Mouse (Mus musculus): ENCODE measurements around the gene Tcf19. TPM values are rescaled to one million over a fixed set of nuclear protein-coding genes. Genes with fewer than 3 reads are reported as not detected.
A peak's percentile ranks its signal among the peaks of the same experiment; 100 is the strongest.

The Tcf19 gene
- 1 to 10 TPM; 4.3 to 5.8 TPM for total RNA-seq (2021)

- peak; percentile 93 to 95 for DNase-seq
Measured at GRCm38 (mm10) chr17:35516652-35517500, at the start of gene Tcf19, which contains the start of gene Cchcr1. Tcf19 (minus strand) TSS chr17:35516824. Cchcr1 (plus strand) TSS chr17:35517100.

GRCm38 (mm10) chr17:35558216-35558615, 41.6 kb upstream of the Tcf19 start:
- DNase-seq: no peak

- no peak for DNase-seq
Measured at GRCm38 (mm10) chr17:35557351-35557750, 40.7 kb upstream of the Tcf19 start.

GRCm38 (mm10) chr17:35556812-35557211, 40.2 kb upstream of the Tcf19 start:
- peak in 1 of 2 experiments; percentile 25 for DNase-seq

- no peak for DNase-seq
Measured at GRCm38 (mm10) chr17:35556186-35556765, 39.7 kb upstream of the Tcf19 start.

- DNase-seq: no peak
Measured at GRCm38 (mm10) chr17:35554761-35555397, 38.3 kb upstream of the Tcf19 start.

- DNase-seq: no peak
Measured at GRCm38 (mm10) chr17:35554321-35554720, 37.7 kb upstream of the Tcf19 start.

GRCm38 (mm10) chr17:35551881-35552414, 35.3 kb upstream of the Tcf19 start, which contains the start of gene Cdsn:
Cdsn (plus strand) TSS chr17:35552128.
- DNase-seq: no peak

- no peak for DNase-seq
Measured at GRCm38 (mm10) chr17:35550871-35551270, 34.2 kb upstream of the Tcf19 start.

GRCm38 (mm10) chr17:35550143-35550494, 33.5 kb upstream of the Tcf19 start:
- no peak for DNase-seq

GRCm38 (mm10) chr17:35549437-35550142, 33.0 kb upstream of the Tcf19 start:
- peak; percentile 67 to 71 for DNase-seq

- DNase-seq: no peak
Measured at GRCm38 (mm10) chr17:35548636-35549035, 32.0 kb upstream of the Tcf19 start.

GRCm38 (mm10) chr17:35547465-35547864, 30.8 kb upstream of the Tcf19 start:
- no peak for DNase-seq

- peak; percentile 25 to 40 for DNase-seq
Measured at GRCm38 (mm10) chr17:35544680-35545079, 28.1 kb upstream of the Tcf19 start.

GRCm38 (mm10) chr17:35544001-35544400, 27.4 kb upstream of the Tcf19 start:
- DNase-seq: no peak

- no peak for DNase-seq
Measured at GRCm38 (mm10) chr17:35543412-35543861, 26.8 kb upstream of the Tcf19 start.

- peak in 1 of 2 experiments; percentile 15 for DNase-seq
Measured at GRCm38 (mm10) chr17:35542761-35543411, 26.3 kb upstream of the Tcf19 start.

- DNase-seq: no peak
Measured at GRCm38 (mm10) chr17:35539540-35539939, 22.9 kb upstream of the Tcf19 start.

- DNase-seq: no peak
Measured at GRCm38 (mm10) chr17:35538476-35538875, 21.9 kb upstream of the Tcf19 start.

- DNase-seq: no peak
Measured at GRCm38 (mm10) chr17:35537421-35537820, 20.8 kb upstream of the Tcf19 start.

GRCm38 (mm10) chr17:35534343-35534742, 17.7 kb upstream of the Tcf19 start:
- peak; percentile 70 to 76 for DNase-seq

- no peak for DNase-seq
Measured at GRCm38 (mm10) chr17:35532901-35533300, 16.3 kb upstream of the Tcf19 start, which contains the start of gene Psors1c2. Psors1c2 (plus strand) TSS chr17:35533201.
